Mouse (Mus musculus): ENCODE results near the gene Slc35a5. TPM values are rescaled to one million over a fixed set of nuclear protein-coding genes. Genes with fewer than 3 reads are reported as not detected.

Gene Slc35a5
- 5.1 and 5.4 TPM in 2 replicates for polyA plus RNA-seq (2012; rRNA removed)

DNA sequence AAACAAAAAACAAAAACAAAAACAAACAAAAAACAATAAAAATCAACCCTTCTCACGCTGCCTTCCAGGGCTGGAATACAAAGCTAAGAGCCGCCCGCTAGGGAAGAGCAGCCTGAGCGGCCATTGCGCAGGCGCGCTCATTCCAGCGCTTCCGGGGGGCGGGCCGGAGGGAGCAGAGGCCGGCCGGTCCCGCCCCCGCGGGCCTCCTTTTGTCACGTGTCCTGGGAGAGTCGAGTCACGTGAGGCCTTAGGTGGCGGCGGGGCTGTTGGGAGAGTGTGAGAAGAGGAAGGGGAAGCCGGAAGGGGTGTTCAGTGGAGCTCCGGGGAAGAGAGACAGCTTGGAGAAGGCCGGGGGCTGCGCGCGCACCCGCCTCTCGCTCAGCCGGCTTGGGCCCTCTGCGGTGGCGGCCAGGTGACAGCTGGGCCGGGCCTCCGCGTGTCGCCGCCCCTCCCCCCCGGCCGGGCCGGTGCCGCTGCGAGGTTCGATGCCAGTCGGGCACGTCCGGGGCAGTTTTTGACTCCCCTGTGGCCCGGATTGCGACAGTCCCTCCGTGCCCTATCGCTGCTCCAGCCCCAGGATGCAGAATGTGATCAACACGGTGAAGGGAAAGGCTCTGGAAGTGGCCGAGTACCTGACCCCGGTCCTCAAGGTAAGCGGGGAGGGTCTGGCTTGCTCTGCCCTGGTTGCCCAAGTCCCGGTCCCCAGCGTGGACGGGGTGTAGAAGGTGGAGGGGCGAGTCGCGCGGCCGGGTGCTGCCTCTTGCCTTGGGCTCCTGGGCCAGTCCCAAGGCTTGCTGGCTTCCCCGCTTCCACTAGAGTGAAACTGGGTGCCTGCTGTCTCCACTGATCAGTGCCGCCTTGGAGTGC lies at the start of gene Slc35a5, which contains the start of gene Atg3:
Gene Slc35a5, minus strand, starts transcription at position 185 of the 867 bp plus-strand sequence.
Gene Atg3, plus strand, starts transcription at position 264 of the 867 bp plus-strand sequence.

DNA sequence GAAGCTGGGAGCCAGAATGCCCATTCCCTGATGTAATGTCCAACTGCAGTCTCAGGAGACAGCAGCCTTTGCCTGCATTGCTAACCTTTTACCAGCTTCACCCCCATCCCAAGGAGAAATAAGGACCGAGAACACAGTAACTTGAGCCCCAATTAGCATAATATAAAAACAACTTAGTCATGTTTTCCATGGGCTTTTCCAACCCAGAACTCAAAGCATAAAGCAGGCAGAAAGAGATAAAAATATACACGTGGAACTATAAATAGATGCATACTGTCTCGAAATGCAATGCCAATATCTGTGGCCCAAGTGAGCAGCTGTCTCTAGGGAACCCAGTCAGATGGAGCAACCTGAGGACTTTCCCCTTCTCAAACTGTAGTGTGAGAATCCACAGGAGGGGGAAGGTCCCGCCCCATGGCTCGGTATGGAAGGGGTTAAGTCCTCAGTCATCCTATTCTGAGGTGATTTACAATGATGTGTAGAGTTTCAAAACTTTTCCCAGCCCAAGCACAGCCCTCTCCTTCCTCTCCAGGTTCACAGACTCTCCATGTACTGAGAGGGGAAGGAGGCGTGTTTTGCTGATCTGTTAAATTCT lies 65.3 kb downstream of the Slc35a5 start, which contains the start of gene Ccdc80:
Gene Ccdc80, plus strand, starts transcription at position 266 of the 595 bp plus-strand sequence.

Other genes with a start within 250 kb of the Slc35a5 start
- gene Cd200r3, start 215.0 kb downstream of the Slc35a5 start, polyA plus RNA-seq (2012; rRNA removed) = not detected in 2 replicates
- gene Ccdc80, start 65.3 kb downstream of the Slc35a5 start, polyA plus RNA-seq (2012; rRNA removed) = 17.7 and 18.2 TPM in 2 replicates
- gene Atg3, start 79 bp upstream of the Slc35a5 start, polyA plus RNA-seq (2012; rRNA removed) = 17.1 and 22.0 TPM in 2 replicates
- 0.30 and 0.42 TPM in 2 replicates for gene Btla, start 65.6 kb upstream of the Slc35a5 start, polyA plus RNA-seq (2012; rRNA removed)

Data from colon, adult 2 months (tissue).